Comparison of ENCODE assay signal across 1 mouse cellular context in the genomic region with DNA sequence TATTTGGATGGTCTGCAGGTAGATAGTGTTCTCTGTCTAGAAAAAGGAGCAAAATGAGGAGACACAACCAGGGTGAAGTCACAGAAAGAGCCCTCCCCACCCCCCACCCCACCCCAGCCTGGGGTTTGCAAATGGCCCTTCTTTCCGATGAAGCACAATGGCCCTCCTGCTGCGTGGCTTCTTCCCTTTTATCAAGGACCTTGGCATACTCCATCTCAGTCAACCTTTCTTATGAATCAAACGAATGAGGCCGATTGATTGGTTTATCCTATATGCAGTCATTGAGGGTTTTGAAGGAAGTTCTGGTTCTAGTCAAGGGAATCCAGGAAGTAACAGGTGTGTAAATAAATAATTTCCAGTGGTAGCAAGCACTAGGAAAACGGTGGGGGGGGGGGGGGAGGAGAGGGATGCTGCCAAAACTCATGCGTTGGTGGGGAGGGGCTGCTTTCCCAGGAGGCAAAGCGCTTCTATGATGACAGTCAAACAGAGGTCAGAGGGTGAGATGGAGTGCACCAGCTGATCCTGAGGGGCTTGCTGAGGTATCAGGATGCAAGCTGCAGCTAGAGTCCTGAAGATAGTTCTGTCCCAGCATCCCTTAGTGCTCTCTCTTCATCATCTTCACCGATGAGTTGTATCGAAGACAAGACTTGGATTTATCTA.
TF ChIP-seq lines count a peak whose summit lies in the region.

No protein-coding gene starts in this region.

TF ChIP-seq in ES-E14, 5 proteins besides CTCF, POLR2A, EP300 and RAD21:
- TF ChIP-seq CHD2 (IDR thresholded peaks at IDR 0.05; ENCODE audit: low read depth, low read length) (no peak), ZNF384 (IDR thresholded peaks at IDR 0.05; ENCODE audit: low read depth, low read length) (no peak), MAFK (IDR thresholded peaks at IDR 0.05; ENCODE audit: insufficient read depth, low read depth, low read length) (no peak), HCFC1 (IDR thresholded peaks at IDR 0.05; ENCODE audit: borderline replicate concordance, insufficient read depth, low read length) (no peak), ZC3H11A (IDR thresholded peaks at IDR 0.05; ENCODE audit: borderline replicate concordance, low read depth, low read length) (no peak)
